Mouse (Mus musculus): ENCODE data around the gene Tbcd.
"Not testable (repeated sequence)": the region's sequence is repeated elsewhere in the genome, so short reads cannot be mapped to it uniquely, and the experiment has no call there.

Gene Tbcd

DNA sequence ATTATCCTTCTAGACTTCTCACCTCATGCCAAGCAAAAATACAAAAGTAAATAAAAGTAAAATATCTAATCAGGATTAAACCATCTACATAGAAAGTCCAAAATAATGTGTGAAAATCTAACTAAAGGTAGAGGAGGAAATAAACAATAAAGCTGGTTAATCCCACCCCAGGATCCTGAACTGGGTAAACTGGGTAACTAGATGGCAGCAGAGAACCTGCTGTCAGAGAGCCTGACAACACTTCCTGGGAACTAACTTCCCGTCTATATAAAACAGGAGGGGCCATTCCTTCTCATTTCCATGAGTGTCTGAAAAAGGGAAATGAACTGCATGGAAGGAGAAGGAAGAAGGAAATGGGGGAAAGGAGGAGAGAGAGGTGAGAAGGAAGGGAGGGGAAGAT, 206.4 kb downstream of the Tbcd start:
- no peak for DNase-seq

GRCm38 (mm10) chr11:121660604-121661003, 208.9 kb downstream of the Tbcd start:
- not testable (repeated sequence) for DNase-seq

DNA sequence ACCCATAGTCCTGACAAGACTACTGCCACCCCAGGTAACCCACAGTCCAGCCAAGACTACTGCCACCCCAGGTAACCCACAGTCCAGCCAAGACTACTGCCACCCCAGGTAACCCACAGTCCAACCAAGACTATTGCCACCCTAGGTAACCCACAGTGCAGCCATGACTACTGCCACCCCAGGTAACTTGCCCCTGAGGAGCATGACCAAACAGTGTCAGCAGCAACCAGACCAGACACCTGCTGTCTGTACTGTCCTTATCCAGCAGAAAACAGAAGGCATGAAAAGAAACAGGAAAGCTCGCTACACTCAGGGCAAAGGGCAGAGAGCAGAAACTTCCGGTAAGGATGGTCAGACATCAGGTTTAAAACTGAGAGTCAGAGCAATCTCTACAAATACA, 209.4 kb downstream of the Tbcd start:
- DNase-seq = no peak

All from lung, postnatal 14 days (tissue).